Mouse (Mus musculus) stomach, embryonic 16.5 days (tissue): ENCODE data around the gene Crnkl1. TPM values are rescaled to one million over a fixed set of nuclear protein-coding genes. Genes with fewer than 3 reads are reported as not detected.

Experiments
- ATAC-seq: fragments of 200-750 bp; cut with Nextera tagmentation; 2 replicates; pipeline ENCODE4 v1.8.0; 2017; ENCODE audit warnings: moderate number of reproducible peaks, moderate TSS enrichment; ENCODE audit not compliant: insufficient read depth, low FRiP score
- H3K27ac ChIP-seq: fragments of 300-500 bp; sonication (generic); 2 replicates; pipeline ENCODE4 v1.5.1; 2014; ENCODE audit warnings: low read length
- H3K27me3 ChIP-seq: fragments of 300-500 bp; sonication (generic); 2 replicates; pipeline ENCODE4 v1.6.1; 2014; ENCODE audit warnings: low read length, control low read depth, mixed read lengths; ENCODE audit not compliant: control insufficient read depth, insufficient read depth
- H3K36me3 ChIP-seq: fragments of 300-500 bp; sonication (generic); 2 replicates; pipeline ENCODE4 v1.6.1; 2014; ENCODE audit warnings: low read length; ENCODE audit not compliant: control insufficient read depth, insufficient read depth
- H3K4me1 ChIP-seq: fragments of 300-500 bp; sonication (generic); 2 replicates; pipeline ENCODE4 v1.6.1; 2014; ENCODE audit warnings: low read length, control low read depth, mixed read lengths; ENCODE audit not compliant: control insufficient read depth, insufficient read depth
- H3K4me2 ChIP-seq: fragments of 300-500 bp; sonication (generic); 2 replicates; pipeline ENCODE4 v1.6.1; 2014; ENCODE audit warnings: low read depth, low read length, mixed read lengths
- H3K4me3 ChIP-seq: fragments of 300-500 bp; sonication (generic); replicated peaks from 2 replicates; pipeline ENCODE4 v1.5.1; 2014; ENCODE audit warnings: mild to moderate bottlenecking, low read length
- H3K9ac ChIP-seq: fragments of 300-500 bp; sonication (generic); 2 replicates; pipeline ENCODE4 v1.6.1; 2014; ENCODE audit warnings: low read length
- H3K9me3 ChIP-seq: fragments of 300-500 bp; sonication (generic); replicated peaks from 2 replicates; pipeline ENCODE4 v1.6.1; 2016; ENCODE audit warnings: low read length, control low read depth; ENCODE audit not compliant: control insufficient read depth
- WGBS: fragments of 180-500 bp; shearing (Covaris S2); extraction: QIAGEN DNeasy Blood & Tissue Kit; methylation state at CpG from one replicate; pipeline ENCODE4 v1.1.7; 2014; 5-methylcytosine and 5-hydroxymethylcytosine counted together
- polyA plus RNA-seq: library from polyadenylated mRNA; unstranded; fragments of >200 nt; fragmentation: Nextera tagmentation; extraction: Ambion mirVana; gene quantifications from 2 replicates; pipeline ENCODE4 v1.2.1, GENCODE M21; 2015

Crnkl1 gene
- polyA plus RNA-seq, 1 experiment from 2014 or later: 24.8 TPM

GRCm38 (mm10) chr2:145961861-145962260 is 27.0 kb upstream of the Crnkl1 start:
- no peaks in the 10 kb centered on the region for H3K27me3 ChIP-seq
- H3K4me3 ChIP-seq: no peak overlapping the region
- ATAC-seq: no peak
- WGBS: 84% methylated on average over 5 of the region's 5 CpGs
- H3K27ac ChIP-seq: no peak overlapping the region
- H3K36me3 ChIP-seq: no peaks in the 10 kb centered on the region
- H3K9ac ChIP-seq: no peak overlapping the region
- no peak overlapping the region for H3K4me2 ChIP-seq
- no peaks in the 10 kb centered on the region for H3K9me3 ChIP-seq
- no peaks in the 10 kb centered on the region for H3K4me1 ChIP-seq

- H3K36me3 ChIP-seq: no peaks in the 10 kb centered on the region
- WGBS: 78% methylated on average over 7 of the region's 7 CpGs
- no peak overlapping the region for H3K9ac ChIP-seq
- H3K9me3 ChIP-seq: no peaks in the 10 kb centered on the region
- ATAC-seq: no peak
- H3K4me2 ChIP-seq: no peak overlapping the region
- H3K4me1 ChIP-seq: no peaks in the 10 kb centered on the region
- no peak overlapping the region for H3K4me3 ChIP-seq
- no peaks in the 10 kb centered on the region for H3K27me3 ChIP-seq
- no peak overlapping the region for H3K27ac ChIP-seq
Measured at GRCm38 (mm10) chr2:145958551-145958950, 23.7 kb upstream of the Crnkl1 start.

GRCm38 (mm10) chr2:145958097-145958496 is 23.3 kb upstream of the Crnkl1 start:
- Histone ChIP-seq H3K36me3 (no peaks in the 10 kb centered on the region), H3K4me2 (no peak overlapping the region), H3K27ac (no peak overlapping the region), H3K4me3 (no peak overlapping the region), H3K4me1 (no peaks in the 10 kb centered on the region), H3K27me3 (no peaks in the 10 kb centered on the region), H3K9me3 (no peaks in the 10 kb centered on the region), H3K9ac (no peak overlapping the region)
- 81% methylated on average over 6 of the region's 6 CpGs for WGBS
- no peak for ATAC-seq

- no peaks in the 10 kb centered on the region for H3K27me3 ChIP-seq
- no peaks in the 10 kb centered on the region for H3K36me3 ChIP-seq
- no peak overlapping the region for H3K4me2 ChIP-seq
- no peak for ATAC-seq
- no peaks in the 10 kb centered on the region for H3K9me3 ChIP-seq
- H3K27ac ChIP-seq: no peak overlapping the region
- no peak overlapping the region for H3K9ac ChIP-seq
- H3K4me1 ChIP-seq: no peaks in the 10 kb centered on the region
- 17% methylated on average over 4 of the region's 4 CpGs for WGBS
- H3K4me3 ChIP-seq: no peak overlapping the region
Measured at GRCm38 (mm10) chr2:145957450-145957849, 22.6 kb upstream of the Crnkl1 start.

- no peak for ATAC-seq
- Histone ChIP-seq H3K4me1 (no peaks in the 10 kb centered on the region), H3K9me3 (no peaks in the 10 kb centered on the region), H3K27ac (no peak overlapping the region), H3K4me2 (no peak overlapping the region), H3K4me3 (no peak overlapping the region), H3K36me3 (no peaks in the 10 kb centered on the region), H3K9ac (no peak overlapping the region), H3K27me3 (no peaks in the 10 kb centered on the region)
- WGBS: 74% methylated on average over 5 of the region's 5 CpGs
Measured at GRCm38 (mm10) chr2:145956318-145956717, 21.5 kb upstream of the Crnkl1 start.

- no peak for ATAC-seq
- H3K27me3 ChIP-seq: no peaks in the 10 kb centered on the region
- H3K4me1 ChIP-seq: no peaks in the 10 kb centered on the region
- no peak overlapping the region for H3K4me3 ChIP-seq
- no peak overlapping the region for H3K27ac ChIP-seq
- no peaks in the 10 kb centered on the region for H3K36me3 ChIP-seq
- 77% methylated on average over 10 of the region's 10 CpGs for WGBS
- H3K4me2 ChIP-seq: no peak overlapping the region
- no peaks in the 10 kb centered on the region for H3K9me3 ChIP-seq
- no peak overlapping the region for H3K9ac ChIP-seq
Measured at GRCm38 (mm10) chr2:145955844-145956243, 21.0 kb upstream of the Crnkl1 start.

GRCm38 (mm10) chr2:145952726-145953125 is 17.9 kb upstream of the Crnkl1 start:
- ATAC-seq: no peak
- Histone ChIP-seq H3K4me2 (no peak overlapping the region), H3K4me3 (no peak overlapping the region), H3K36me3 (no peaks in the 10 kb centered on the region), H3K9me3 (no peaks in the 10 kb centered on the region), H3K27me3 (no peaks in the 10 kb centered on the region), H3K4me1 (no peaks in the 10 kb centered on the region), H3K27ac (no peak overlapping the region), H3K9ac (no peak overlapping the region)
- WGBS: 62% methylated on average over 5 of the region's 5 CpGs

- Histone ChIP-seq H3K9me3 (no peaks in the 10 kb centered on the region), H3K27ac (no peak overlapping the region), H3K36me3 (no peaks in the 10 kb centered on the region), H3K27me3 (no peaks in the 10 kb centered on the region), H3K4me1 (no peaks in the 10 kb centered on the region), H3K4me3 (no peak overlapping the region), H3K9ac (no peak overlapping the region), H3K4me2 (no peak overlapping the region)
- no peak for ATAC-seq
- 26% methylated on average over 10 of the region's 10 CpGs for WGBS
Measured at GRCm38 (mm10) chr2:145950239-145950638, 15.4 kb upstream of the Crnkl1 start.

- H3K9me3 ChIP-seq: no peaks in the 10 kb centered on the region
- no peak for ATAC-seq
- H3K27me3 ChIP-seq: no peaks in the 10 kb centered on the region
- H3K4me3 ChIP-seq: no peak overlapping the region
- no peak overlapping the region for H3K27ac ChIP-seq
- 44% methylated on average over 11 of the region's 11 CpGs for WGBS
- H3K9ac ChIP-seq: no peak overlapping the region
- H3K4me1 ChIP-seq: no peaks in the 10 kb centered on the region
- no peaks in the 10 kb centered on the region for H3K36me3 ChIP-seq
- no peak overlapping the region for H3K4me2 ChIP-seq
Measured at GRCm38 (mm10) chr2:145949475-145950068, 14.8 kb upstream of the Crnkl1 start.
